Mouse (Mus musculus): Measurements from ENCODE around the gene Atp5d. TPM values are rescaled to one million over a fixed set of nuclear protein-coding genes. Genes with fewer than 3 reads are reported as not detected.

The Atp5d gene
- polyA plus RNA-seq, 1 experiment: 1,163 TPM

- Histone ChIP-seq H3K36me3 (ENCODE audit: control insufficient read depth, insufficient read depth, low read length) (peaks cover under 1% of the 10 kb centered on the region; the same call in 1 of the 2 replicates), H3K4me1 (replicated peaks; ENCODE audit: control insufficient read depth, insufficient read depth, low read length) (peaks cover 41% of the 10 kb centered on the region), H3K4me3 (ENCODE audit: control insufficient read depth, insufficient read depth, low read length) (peak overlapping the region; percentile 49), H3K27ac (ENCODE audit: control insufficient read depth, insufficient read depth, low read length) (no peak overlapping the region), H3K27me3 (ENCODE audit: control insufficient read depth, insufficient read depth, low read length) (no peaks in the 10 kb centered on the region; the same call in 1 of the 2 replicates)
- 27% methylated on average over 29 of the region's 29 CpGs for WGBS
- DNase-seq: no peak
- TF ChIP-seq CTCF (IDR thresholded peaks at IDR 0.05; ENCODE audit: borderline replicate concordance, control insufficient read depth, extremely low read depth, insufficient read depth, low read length, poor library complexity): no peak
- TF ChIP-seq POLR2A (IDR thresholded peaks at IDR 0.05; ENCODE audit: control insufficient read depth, extremely low read depth, insufficient read depth, low read length, poor library complexity): no peak
These were observed 1.3 kb upstream of the Atp5d start for GRCm38 (mm10) chr10:80136952-80137625.

- Histone ChIP-seq H3K36me3 (ENCODE audit: control insufficient read depth, insufficient read depth, low read length) (no peaks in the 10 kb centered on the region), H3K27ac (ENCODE audit: control insufficient read depth, insufficient read depth, low read length) (no peak overlapping the region), H3K4me1 (replicated peaks; ENCODE audit: control insufficient read depth, insufficient read depth, low read length) (peaks cover 45% of the 10 kb centered on the region), H3K4me3 (ENCODE audit: control insufficient read depth, insufficient read depth, low read length) (peak overlapping the region; percentile 49), H3K27me3 (ENCODE audit: control insufficient read depth, insufficient read depth, low read length) (no peaks in the 10 kb centered on the region; the same call in 1 of the 2 replicates)
- no peak for DNase-seq
- WGBS: 16% methylated on average over 33 of the region's 33 CpGs
- TF ChIP-seq POLR2A (IDR thresholded peaks at IDR 0.05; ENCODE audit: control insufficient read depth, extremely low read depth, insufficient read depth, low read length, poor library complexity) (no peak), CTCF (IDR thresholded peaks at IDR 0.05; ENCODE audit: borderline replicate concordance, control insufficient read depth, extremely low read depth, insufficient read depth, low read length, poor library complexity) (no peak)
These were observed 543 bp upstream of the Atp5d start for GRCm38 (mm10) chr10:80137626-80138552.

GRCm38 (mm10) chr10:80139439-80139775 lies 975 bp downstream of the Atp5d start:
- no peaks in the 10 kb centered on the region for H3K36me3 ChIP-seq (ENCODE audit: control insufficient read depth, insufficient read depth, low read length)
- no peak for DNase-seq
- WGBS: 2% methylated on average over 10 of the region's 10 CpGs
- no peaks in the 10 kb centered on the region; the same call in 1 of the 2 replicates for H3K27me3 ChIP-seq (ENCODE audit: control insufficient read depth, insufficient read depth, low read length)
- peaks cover 40% of the 10 kb centered on the region for H3K4me1 ChIP-seq (replicated peaks; ENCODE audit: control insufficient read depth, insufficient read depth, low read length)
- H3K27ac ChIP-seq (ENCODE audit: control insufficient read depth, insufficient read depth, low read length): no peak overlapping the region
- peak overlapping the region; percentile 44 for H3K4me3 ChIP-seq (ENCODE audit: control insufficient read depth, insufficient read depth, low read length)
- TF ChIP-seq POLR2A (IDR thresholded peaks at IDR 0.05; ENCODE audit: control insufficient read depth, extremely low read depth, insufficient read depth, low read length, poor library complexity) (no peak), CTCF (IDR thresholded peaks at IDR 0.05; ENCODE audit: borderline replicate concordance, control insufficient read depth, extremely low read depth, insufficient read depth, low read length, poor library complexity) (no peak)

GRCm38 (mm10) chr10:80139975-80140665 lies 1.7 kb downstream of the Atp5d start:
- H3K27me3 ChIP-seq (ENCODE audit: control insufficient read depth, insufficient read depth, low read length): no peaks in the 10 kb centered on the region; the same call in 1 of the 2 replicates
- TF ChIP-seq POLR2A (IDR thresholded peaks at IDR 0.05; ENCODE audit: control insufficient read depth, extremely low read depth, insufficient read depth, low read length, poor library complexity): no peak
- TF ChIP-seq CTCF (IDR thresholded peaks at IDR 0.05; ENCODE audit: borderline replicate concordance, control insufficient read depth, extremely low read depth, insufficient read depth, low read length, poor library complexity): no peak
- H3K4me1 ChIP-seq (replicated peaks; ENCODE audit: control insufficient read depth, insufficient read depth, low read length): peaks cover 40% of the 10 kb centered on the region
- 85% methylated on average over 11 of the region's 11 CpGs for WGBS
- no peak overlapping the region for H3K27ac ChIP-seq (ENCODE audit: control insufficient read depth, insufficient read depth, low read length)
- no peaks in the 10 kb centered on the region for H3K36me3 ChIP-seq (ENCODE audit: control insufficient read depth, insufficient read depth, low read length)
- DNase-seq: no peak
- H3K4me3 ChIP-seq (ENCODE audit: control insufficient read depth, insufficient read depth, low read length): no peak overlapping the region

- Histone ChIP-seq H3K27ac (ENCODE audit: control insufficient read depth, insufficient read depth, low read length) (peak within 1 kb of the TSS; percentile 83), H3K4me1 (replicated peaks; ENCODE audit: control insufficient read depth, insufficient read depth, low read length) (peaks cover 40% of the 10 kb centered on the region), H3K4me3 (ENCODE audit: control insufficient read depth, insufficient read depth, low read length) (peak within 1 kb of the TSS; percentile 36), H3K36me3 (ENCODE audit: control insufficient read depth, insufficient read depth, low read length) (no peaks in the 10 kb centered on the region), H3K27me3 (ENCODE audit: control insufficient read depth, insufficient read depth, low read length) (no peaks in the 10 kb centered on the region; the same call in 1 of the 2 replicates)
- DNase-seq: no peak
- WGBS: 86% methylated on average over 10 of the region's 10 CpGs
- TF ChIP-seq CTCF (IDR thresholded peaks at IDR 0.05; ENCODE audit: borderline replicate concordance, control insufficient read depth, extremely low read depth, insufficient read depth, low read length, poor library complexity) (no peak), POLR2A (IDR thresholded peaks at IDR 0.05; ENCODE audit: control insufficient read depth, extremely low read depth, insufficient read depth, low read length, poor library complexity) (no peak)
These were observed 2.2 kb downstream of the Atp5d start, which contains the start of gene Cbarp for GRCm38 (mm10) chr10:80140666-80141035. TSS of gene Cbarp (minus strand) at chr10:80140835.

GRCm38 (mm10) chr10:80141243-80141642 lies 2.8 kb downstream of the Atp5d start:
- under 1% methylated on average over 29 of the region's 29 CpGs for WGBS
- H3K27ac ChIP-seq (ENCODE audit: control insufficient read depth, insufficient read depth, low read length): peak overlapping the region; percentile 83
- no peaks in the 10 kb centered on the region for H3K36me3 ChIP-seq (ENCODE audit: control insufficient read depth, insufficient read depth, low read length)
- TF ChIP-seq CTCF (IDR thresholded peaks at IDR 0.05; ENCODE audit: borderline replicate concordance, control insufficient read depth, extremely low read depth, insufficient read depth, low read length, poor library complexity) (peak; percentile 69; the same call in 1 of the 2 replicates), POLR2A (IDR thresholded peaks at IDR 0.05; ENCODE audit: control insufficient read depth, extremely low read depth, insufficient read depth, low read length, poor library complexity) (peak; percentile 71)
- no peaks in the 10 kb centered on the region; the same call in 1 of the 2 replicates for H3K27me3 ChIP-seq (ENCODE audit: control insufficient read depth, insufficient read depth, low read length)
- peaks cover 40% of the 10 kb centered on the region for H3K4me1 ChIP-seq (replicated peaks; ENCODE audit: control insufficient read depth, insufficient read depth, low read length)
- peak; percentile 96 for DNase-seq
- peak overlapping the region; percentile 36 for H3K4me3 ChIP-seq (ENCODE audit: control insufficient read depth, insufficient read depth, low read length)
